Mouse (Mus musculus) liver, postnatal 0 days (tissue): ENCODE data around the gene Hist1h2af. TPM values are rescaled to one million over a fixed set of nuclear protein-coding genes. Genes with fewer than 3 reads are reported as not detected.
"Not testable (repeated sequence)": the region's sequence is repeated elsewhere in the genome, so short reads cannot be mapped to it uniquely, and the experiment has no call there.

ENCODE experiments used
- ATAC-seq: fragments of 200-750 bp; cut with Nextera tagmentation; 2 replicates; pipeline ENCODE4 v1.8.0; 2017; ENCODE audit warnings: mild to moderate bottlenecking, moderate library complexity
- DNase-seq: peaks from one replicate; pipeline ENCODE4 v3.0.0-alpha.2; 2016
- H3K27ac ChIP-seq: fragments of 300-500 bp; sonication (generic); 2 replicates; pipeline ENCODE4 v1.5.1; 2014; ENCODE audit warnings: antibody characterized with exemption, moderate library complexity, mild to moderate bottlenecking, low read depth
- H3K27me3 ChIP-seq: fragments of 300-500 bp; sonication (generic); 2 replicates; pipeline ENCODE4 v1.6.1; 2014; ENCODE audit warnings: low read length, control low read depth, mixed read lengths; ENCODE audit not compliant: insufficient read depth
- H3K36me3 ChIP-seq: fragments of 300-500 bp; sonication (generic); replicated peaks from 2 replicates; pipeline ENCODE4 v1.6.1; 2014; ENCODE audit warnings: mild to moderate bottlenecking, control low read depth, low read length, moderate library complexity, mixed read lengths; ENCODE audit not compliant: insufficient read depth
- H3K4me1 ChIP-seq: fragments of 300-500 bp; sonication (generic); 2 replicates; pipeline ENCODE4 v1.6.1; 2014; ENCODE audit warnings: antibody characterized with exemption, mild to moderate bottlenecking, control low read depth; ENCODE audit not compliant: insufficient read depth
- H3K4me2 ChIP-seq: fragments of 300-500 bp; sonication (generic); 2 replicates; pipeline ENCODE4 v1.6.1; 2014; ENCODE audit warnings: low read depth, mild to moderate bottlenecking, low read length, moderate library complexity, mixed read lengths
- H3K4me3 ChIP-seq: fragments of 300-500 bp; sonication (generic); 2 replicates; pipeline ENCODE4 v1.5.1; 2014; ENCODE audit warnings: low read depth, low read length
- H3K9ac ChIP-seq: fragments of 300-500 bp; sonication (generic); replicated peaks from 2 replicates; pipeline ENCODE4 v1.6.1; 2014; ENCODE audit warnings: mild to moderate bottlenecking, moderate library complexity
- H3K9me3 ChIP-seq: fragments of 300-500 bp; sonication (generic); 2 replicates; pipeline ENCODE4 v1.6.1; 2016; ENCODE audit warnings: mild to moderate bottlenecking, control low read depth, low read length, mixed read lengths
- CTCF ChIP-seq: sonication (generic); IDR thresholded peaks from 2 replicates; pipeline ENCODE4 v1.5.1; 2016; ENCODE audit warnings: antibody characterized with exemption, low read depth
- EP300 ChIP-seq: IDR thresholded peaks from 2 replicates; pipeline ENCODE4 v1.6.1; 2016; ENCODE audit warnings: antibody characterized with exemption, low read depth, mild to moderate bottlenecking
- WGBS: fragments of 180-500 bp; shearing (Covaris S2); extraction: QIAGEN DNeasy Blood & Tissue Kit; methylation state at CpG from one replicate; pipeline ENCODE4 v1.1.7; 2014; ENCODE audit not compliant: insufficient replicate concordance; 5-methylcytosine and 5-hydroxymethylcytosine counted together
- polyA plus RNA-seq: library from polyadenylated mRNA; unstranded; fragments of >200 nt; fragmentation: Nextera tagmentation; extraction: Ambion mirVana; gene quantifications from 2 replicates; pipeline ENCODE4 v1.2.1, GENCODE M21; 2015

The Hist1h2af gene
- polyA plus RNA-seq, 1 experiment from 2014 or later: 9.8 TPM

DNA sequence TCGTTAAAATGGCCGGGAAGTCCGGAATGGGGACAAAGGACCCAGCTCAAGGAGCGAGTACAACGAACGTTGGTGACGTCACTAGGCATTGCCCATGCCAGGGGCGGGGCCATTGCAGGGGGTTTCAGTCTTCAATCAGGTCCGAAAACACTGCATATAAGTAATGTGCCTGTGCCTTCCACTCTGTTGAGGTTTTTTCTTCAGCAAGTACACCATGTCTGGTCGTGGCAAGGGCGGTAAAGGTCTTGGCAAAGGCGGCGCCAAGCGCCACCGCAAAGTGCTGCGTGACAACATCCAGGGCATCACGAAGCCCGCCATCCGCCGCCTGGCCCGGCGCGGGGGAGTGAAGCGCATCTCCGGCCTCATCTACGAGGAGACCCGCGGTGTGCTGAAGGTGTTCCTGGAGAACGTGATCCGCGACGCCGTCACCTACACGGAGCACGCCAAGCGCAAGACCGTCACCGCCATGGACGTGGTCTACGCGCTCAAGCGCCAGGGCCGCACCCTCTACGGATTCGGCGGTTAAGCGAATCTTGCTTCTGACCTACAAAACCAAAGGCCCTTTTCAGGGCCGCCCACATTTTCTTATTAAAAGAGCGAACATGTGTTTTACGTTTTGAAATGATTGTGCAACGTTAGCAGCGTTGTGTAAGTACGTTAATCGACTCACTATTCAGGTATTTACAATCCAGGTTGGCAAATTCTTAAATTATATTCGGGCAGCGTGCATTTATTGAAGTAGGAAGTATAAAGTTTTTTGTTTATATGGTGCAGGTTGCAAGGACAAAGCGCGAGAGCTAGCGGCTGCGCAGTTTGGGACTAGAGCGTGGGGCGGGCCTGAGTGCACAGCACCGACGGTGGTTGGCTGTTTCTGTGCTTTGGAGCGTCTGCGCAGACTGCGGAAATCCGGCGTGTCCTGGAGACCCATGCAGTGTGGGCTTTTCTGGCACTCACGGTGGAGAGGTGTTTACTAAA is 2.5 kb upstream of the Hist1h2af start, which contains the start of gene Hist1h4h:
Gene Hist1h4h (plus strand): TSS at position 150 of the 975 bp plus-strand sequence.
- TF ChIP-seq EP300 (peak; percentile 92), CTCF (no peak)
- Histone ChIP-seq H3K4me1 (peaks cover 19% of the 10 kb centered on the region), H3K9me3 (no peaks in the 10 kb centered on the region), H3K27me3 (no peaks in the 10 kb centered on the region), H3K4me3 (peak within 1 kb of the TSS; percentile 66), H3K27ac (peak within 1 kb of the TSS; percentile 99), H3K36me3 (no peaks in the 10 kb centered on the region), H3K4me2 (peak within 1 kb of the TSS; percentile 80), H3K9ac (peak within 1 kb of the TSS; percentile 87)
- ATAC-seq (peak; percentile 60), DNase-seq (peak; percentile 95)
- WGBS: under 1% methylated on average over 54 of the region's 70 CpGs

DNA sequence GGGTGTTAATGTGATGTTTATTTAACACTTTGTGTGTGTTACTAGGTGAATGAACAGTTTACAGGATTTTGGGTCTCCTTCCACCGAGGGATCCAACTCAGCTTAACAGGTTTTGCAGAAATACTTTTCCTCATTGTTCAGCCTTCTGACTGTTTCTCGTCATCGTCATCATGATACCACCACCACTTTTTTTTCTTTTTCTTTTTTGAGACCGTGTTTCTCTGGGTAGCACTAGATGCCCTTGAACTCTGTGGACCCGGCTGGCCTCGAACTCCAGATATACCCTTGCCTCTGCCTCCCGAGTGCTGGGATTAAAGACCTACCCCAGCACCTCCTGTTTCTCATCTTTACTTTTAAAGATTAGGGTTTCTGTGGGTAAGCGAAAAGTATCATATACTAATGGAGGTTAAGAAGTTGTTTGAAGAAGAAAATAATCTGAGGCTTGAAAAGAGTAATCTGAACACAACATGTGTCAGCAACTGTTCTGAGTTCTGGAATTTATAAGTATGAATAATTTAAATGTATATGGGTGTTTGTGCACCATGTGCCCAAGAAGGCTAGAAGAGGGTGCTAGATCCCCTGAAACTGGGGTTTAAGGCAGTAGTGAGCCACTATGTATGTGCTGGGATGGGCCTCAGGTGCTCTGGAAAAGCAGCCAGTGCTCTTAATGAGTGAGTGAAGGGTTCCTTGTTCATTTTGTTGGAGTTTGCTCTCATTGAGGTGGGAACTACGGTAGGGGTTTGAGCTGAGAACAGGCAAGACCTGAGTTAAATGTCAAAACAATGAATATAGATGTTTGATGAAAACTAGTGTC is 1.2 kb upstream of the Hist1h2af start:
- no peak for ATAC-seq
- Histone ChIP-seq H3K27ac (peak overlapping the region; percentile 99), H3K27me3 (no peaks in the 10 kb centered on the region), H3K9ac (peak overlapping the region; percentile 87), H3K4me2 (peak overlapping the region; percentile 80), H3K4me1 (peaks cover 20% of the 10 kb centered on the region), H3K36me3 (no peaks in the 10 kb centered on the region), H3K9me3 (no peaks in the 10 kb centered on the region), H3K4me3 (peak overlapping the region; percentile 66)
- TF ChIP-seq CTCF: no peak
- no peak for TF ChIP-seq EP300
- peak; percentile 38 for DNase-seq
- 16% methylated on average over 9 of the region's 9 CpGs for WGBS

DNA sequence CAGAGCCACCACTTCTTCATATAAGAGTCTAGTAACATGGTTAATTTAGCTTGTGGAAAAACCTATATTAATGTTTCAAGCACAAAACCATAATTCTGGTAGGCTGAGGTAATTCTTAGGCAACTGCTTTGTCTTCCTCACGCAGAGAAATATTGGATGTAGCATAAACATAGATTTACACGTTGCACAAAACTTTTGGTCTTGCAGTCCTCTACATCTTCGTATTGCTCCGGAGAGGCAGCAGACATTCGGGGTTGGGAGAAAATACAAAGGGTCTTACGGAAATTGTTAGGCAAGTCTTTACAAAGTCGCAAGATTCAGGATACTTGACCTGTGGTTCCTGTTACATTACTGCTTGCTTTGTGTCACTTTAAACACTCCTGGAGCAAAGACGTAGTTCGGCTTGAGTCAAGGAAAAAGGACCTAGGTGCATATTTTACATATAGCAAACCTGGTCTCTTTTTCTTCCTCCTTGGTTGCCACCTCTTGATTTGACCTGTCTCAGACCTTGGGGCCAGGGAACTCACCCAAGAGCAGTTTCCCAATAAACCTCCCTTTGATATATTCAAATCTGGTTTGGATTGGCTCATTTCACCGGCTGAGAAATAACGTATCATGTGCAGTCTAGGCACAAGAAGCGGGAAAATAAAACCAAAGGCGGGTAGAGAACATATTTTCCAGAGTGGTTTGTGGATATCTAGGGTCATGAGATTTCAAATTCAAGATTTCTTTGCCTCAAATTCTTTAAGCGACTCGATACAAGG is 844 bp downstream of the Hist1h2af start:
- TF ChIP-seq EP300 (no peak; the same call in none of the 2 replicates), CTCF (no peak)
- Histone ChIP-seq H3K27ac (peak overlapping the region; percentile 99), H3K27me3 (no peaks in the 10 kb centered on the region), H3K9me3 (no peaks in the 10 kb centered on the region), H3K36me3 (no peaks in the 10 kb centered on the region), H3K4me2 (peak overlapping the region; percentile 80), H3K4me3 (peak overlapping the region; percentile 66), H3K4me1 (peaks cover 20% of the 10 kb centered on the region), H3K9ac (peak overlapping the region; percentile 87)
- WGBS: under 1% methylated on average over 15 of the region's 15 CpGs
- DNase-seq: peak; percentile 47
- peak; percentile 40 for ATAC-seq

DNA sequence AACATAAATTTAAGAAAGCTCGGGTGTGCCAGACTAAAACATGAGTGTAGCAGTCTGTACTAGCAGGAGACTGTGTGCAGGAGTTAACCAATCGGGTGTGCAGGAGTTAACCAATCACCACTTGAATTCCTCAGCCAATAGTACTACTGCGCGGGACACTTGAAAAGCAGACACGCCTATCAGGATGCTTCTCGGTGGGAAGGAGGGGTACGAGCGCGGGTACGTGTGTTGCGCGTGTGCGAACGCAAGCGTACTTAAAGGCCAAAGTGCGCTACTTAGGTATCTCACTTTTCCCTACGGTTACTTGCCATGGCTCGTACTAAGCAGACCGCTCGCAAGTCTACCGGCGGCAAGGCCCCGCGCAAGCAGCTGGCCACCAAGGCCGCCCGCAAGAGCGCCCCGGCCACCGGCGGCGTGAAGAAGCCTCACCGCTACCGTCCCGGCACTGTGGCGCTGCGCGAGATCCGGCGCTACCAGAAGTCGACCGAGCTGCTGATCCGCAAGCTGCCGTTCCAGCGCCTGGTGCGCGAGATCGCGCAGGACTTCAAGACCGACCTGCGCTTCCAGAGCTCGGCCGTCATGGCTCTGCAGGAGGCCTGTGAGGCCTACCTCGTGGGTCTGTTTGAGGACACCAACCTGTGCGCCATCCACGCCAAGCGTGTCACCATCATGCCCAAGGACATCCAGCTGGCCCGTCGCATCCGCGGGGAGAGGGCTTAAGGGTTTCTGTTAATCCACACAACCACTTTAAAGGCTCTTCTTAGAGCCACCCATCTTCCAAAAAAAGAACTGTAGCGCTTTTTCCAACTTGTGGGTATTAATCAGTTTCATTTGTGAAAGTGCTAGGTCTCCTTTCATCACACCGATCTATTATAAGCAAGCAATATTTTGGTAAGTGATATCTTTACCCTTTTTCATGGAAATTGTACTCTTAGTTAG is 1.7 kb downstream of the Hist1h2af start, which contains the start of gene Hist1h3g:
Gene Hist1h3g (plus strand): TSS at position 286 of the 939 bp plus-strand sequence.
- H3K36me3 ChIP-seq, H3K9me3 ChIP-seq, H3K27me3 ChIP-seq: not testable (repeated sequence)
- peak within 1 kb of the TSS; percentile 87 for H3K9ac ChIP-seq
- peak within 1 kb of the TSS; percentile 99 for H3K27ac ChIP-seq
- ATAC-seq: peak; percentile 82
- H3K4me3 ChIP-seq: peak within 1 kb of the TSS; percentile 66
- peak; percentile 91 for DNase-seq
- peak within 1 kb of the TSS; percentile 80 for H3K4me2 ChIP-seq
- peaks cover 18% of the 10 kb centered on the region for H3K4me1 ChIP-seq
- WGBS: under 1% methylated on average over 49 of the region's 62 CpGs
- TF ChIP-seq EP300: peak; percentile 25; the same call in 1 of the 2 replicates
- TF ChIP-seq CTCF: peak; percentile 5; the same call in 1 of the 2 replicates
